Mouse (Mus musculus): ENCODE measurements around the gene Mip.
"Not testable (repeated sequence)": the region's sequence is repeated elsewhere in the genome, so short reads cannot be mapped to it uniquely, and the experiment has no call there.

The Mip gene

DNA sequence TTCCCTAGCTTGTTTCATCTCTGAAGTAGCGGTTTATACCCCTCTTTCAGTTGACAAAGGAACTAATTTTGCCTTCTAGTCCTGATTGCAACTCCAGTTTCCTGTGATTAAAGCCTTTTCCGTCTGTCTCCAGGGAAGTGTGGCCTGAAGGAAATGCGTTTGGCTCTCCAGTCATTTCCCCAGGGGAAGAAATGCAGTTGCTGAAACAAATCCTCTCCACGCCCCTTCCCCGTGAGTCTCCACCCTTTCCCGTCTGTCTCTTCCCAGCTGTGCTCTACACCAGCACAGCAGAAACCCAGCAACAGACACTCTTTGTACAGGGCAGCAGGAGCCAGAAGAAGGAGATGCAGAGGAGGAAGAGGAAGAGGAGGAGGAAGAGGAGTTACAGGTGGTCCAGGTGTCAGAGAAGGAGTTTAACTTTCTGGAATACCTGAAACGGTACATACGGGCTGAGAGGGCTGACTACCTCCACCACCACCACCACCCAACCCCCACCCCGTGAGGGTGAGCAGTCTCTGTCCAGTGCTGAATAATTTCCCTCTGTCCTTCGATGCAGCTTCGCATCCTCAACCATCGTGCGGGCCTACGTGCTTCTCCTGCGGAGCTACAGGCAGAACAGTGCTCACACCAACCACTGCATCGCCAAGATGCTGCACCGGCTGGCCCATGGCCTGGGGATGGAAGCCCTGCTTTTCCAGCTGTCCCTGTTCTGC lies 21.5 kb downstream of the Mip start:
- no peak for DNase-seq (ENCODE audit: low spot score)

- DNase-seq (ENCODE audit: low spot score), result no peak
These were observed 24.9 kb downstream of the Mip start for GRCm38 (mm10) chr10:128250565-128250964.

- DNase-seq (ENCODE audit: low spot score), result no peak
These were observed 28.1 kb downstream of the Mip start, which contains the start of gene Apon for GRCm38 (mm10) chr10:128253677-128254255. TSS of gene Apon (plus strand) at chr10:128254096.

DNA sequence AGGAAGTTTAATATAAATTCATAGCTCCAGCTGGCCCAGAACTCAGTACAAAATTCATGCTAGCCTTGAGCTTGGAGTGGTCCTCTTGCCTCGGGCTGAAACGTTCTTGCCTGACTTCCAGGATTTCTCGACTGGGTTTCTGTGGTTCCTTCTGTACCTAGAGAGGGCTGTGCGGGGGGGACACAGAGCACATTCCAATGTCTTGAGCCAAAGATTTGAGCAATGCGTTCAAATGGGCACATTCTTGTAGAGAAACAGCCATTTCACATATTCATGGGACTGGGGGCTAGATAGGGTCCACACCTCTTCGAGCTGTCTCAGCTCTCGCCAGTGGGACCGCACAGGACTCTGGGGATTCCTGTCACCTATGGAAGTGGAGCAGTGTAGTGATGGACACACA lies 30.3 kb downstream of the Mip start:
- no peak for DNase-seq (ENCODE audit: low spot score)

- no peak for DNase-seq (ENCODE audit: low spot score)
These were observed 30.7 kb downstream of the Mip start for GRCm38 (mm10) chr10:128256328-128256727.

- DNase-seq (ENCODE audit: low spot score), result no peak
These were observed 33.3 kb downstream of the Mip start for GRCm38 (mm10) chr10:128258953-128259352.

DNA sequence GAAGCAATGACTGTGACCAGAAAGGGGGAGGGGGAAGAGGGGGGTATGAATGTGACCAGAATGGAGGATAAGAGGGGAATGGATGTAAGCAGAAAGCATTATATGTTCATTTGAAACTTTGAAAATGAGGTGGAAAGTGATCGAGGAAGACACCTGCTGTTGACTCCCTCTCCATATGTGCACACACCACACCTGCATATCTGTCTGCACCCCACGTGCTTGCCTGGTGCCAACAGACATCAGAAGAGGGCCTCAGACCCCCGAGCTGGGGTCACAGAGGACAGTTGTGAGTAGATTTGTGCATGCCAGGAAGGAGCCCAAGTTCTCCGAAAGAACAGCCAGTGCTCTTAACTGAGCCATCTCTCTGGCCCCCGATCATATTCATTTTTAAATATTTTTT lies 34.3 kb downstream of the Mip start:
- DNase-seq (ENCODE audit: low spot score), result no peak

- DNase-seq (ENCODE audit: low spot score), result not testable (repeated sequence)
These were observed 34.7 kb downstream of the Mip start for GRCm38 (mm10) chr10:128260376-128260775.

DNA sequence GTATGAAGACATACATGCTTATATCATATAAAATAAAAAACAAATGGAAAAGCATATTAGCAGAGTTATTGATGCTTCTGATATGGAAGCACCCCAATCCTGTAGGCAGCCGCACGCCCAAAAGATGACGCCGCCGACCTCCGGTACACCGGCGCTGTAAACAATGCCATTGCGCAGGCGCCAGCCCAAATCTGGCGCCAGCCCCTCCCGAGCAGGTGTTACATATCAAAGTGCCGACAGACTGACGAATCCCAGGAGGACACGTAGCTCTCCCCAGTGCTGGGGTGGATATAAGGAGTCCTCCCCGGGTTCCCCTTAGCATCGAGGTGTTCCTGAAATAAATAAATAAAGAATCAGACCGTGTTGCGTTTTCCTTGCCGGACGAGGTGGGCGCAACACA lies 36.7 kb downstream of the Mip start:
- no peak for DNase-seq (ENCODE audit: low spot score)

- no peak for DNase-seq (ENCODE audit: low spot score)
These were observed 38.0 kb downstream of the Mip start for GRCm38 (mm10) chr10:128263393-128264310.

DNA sequence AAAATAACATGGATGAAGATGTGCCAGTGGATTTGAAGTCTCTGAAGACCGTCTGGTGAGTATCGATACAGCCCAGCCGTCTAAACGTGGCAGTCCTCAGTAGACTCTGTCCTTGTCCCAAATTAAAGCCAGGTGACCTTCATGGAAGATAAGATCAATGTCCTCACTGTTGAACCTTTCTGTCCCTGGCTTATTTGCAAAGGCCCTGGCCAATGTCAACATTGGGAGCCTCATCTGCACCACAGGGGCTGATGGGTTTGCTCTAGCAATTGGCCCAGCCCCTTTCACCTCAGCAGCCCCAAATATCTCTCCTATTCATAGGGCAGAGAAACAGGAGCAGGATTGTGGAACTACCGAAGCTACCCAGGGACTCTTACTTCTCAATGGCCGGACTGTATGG lies 42.7 kb downstream of the Mip start, which contains the start of gene Apof:
Gene Apof (plus strand): TSS at position 301 of the 400 bp plus-strand sequence.
- no peak for DNase-seq (ENCODE audit: low spot score)

DNA sequence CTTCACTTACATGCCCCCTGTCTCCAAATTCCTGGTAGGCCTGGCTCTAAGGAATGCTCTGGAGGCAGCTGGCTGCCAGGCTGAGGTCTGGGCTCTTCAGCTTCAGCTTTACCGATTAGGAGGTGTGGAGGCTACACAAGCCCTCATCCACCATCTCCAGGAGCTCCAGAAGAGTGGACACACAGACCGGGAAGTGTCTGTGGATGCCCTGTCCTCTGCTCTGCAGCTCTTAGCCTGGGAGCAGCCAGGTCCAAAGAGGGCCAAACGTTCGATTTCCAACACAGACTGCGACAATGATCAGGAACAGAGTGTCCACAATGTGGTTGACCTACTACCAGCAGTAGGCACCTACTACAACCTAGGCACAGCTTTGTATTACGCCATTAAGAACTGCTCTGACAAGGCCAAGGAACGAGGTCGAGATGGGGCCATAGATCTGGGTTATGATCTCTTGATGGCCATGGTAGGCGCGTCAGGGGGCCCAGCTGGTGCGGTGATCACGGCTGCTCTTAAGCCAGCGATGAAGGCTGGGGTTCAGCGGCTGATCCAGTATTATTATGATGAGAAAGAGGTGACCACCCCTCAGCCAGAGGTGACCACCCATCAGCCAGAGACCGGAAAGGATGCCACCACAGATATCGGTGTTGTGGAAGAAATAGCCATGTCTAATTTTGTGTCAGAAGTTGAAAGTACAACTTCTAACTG lies 43.7 kb downstream of the Mip start:
- DNase-seq (ENCODE audit: low spot score), result no peak

DNA sequence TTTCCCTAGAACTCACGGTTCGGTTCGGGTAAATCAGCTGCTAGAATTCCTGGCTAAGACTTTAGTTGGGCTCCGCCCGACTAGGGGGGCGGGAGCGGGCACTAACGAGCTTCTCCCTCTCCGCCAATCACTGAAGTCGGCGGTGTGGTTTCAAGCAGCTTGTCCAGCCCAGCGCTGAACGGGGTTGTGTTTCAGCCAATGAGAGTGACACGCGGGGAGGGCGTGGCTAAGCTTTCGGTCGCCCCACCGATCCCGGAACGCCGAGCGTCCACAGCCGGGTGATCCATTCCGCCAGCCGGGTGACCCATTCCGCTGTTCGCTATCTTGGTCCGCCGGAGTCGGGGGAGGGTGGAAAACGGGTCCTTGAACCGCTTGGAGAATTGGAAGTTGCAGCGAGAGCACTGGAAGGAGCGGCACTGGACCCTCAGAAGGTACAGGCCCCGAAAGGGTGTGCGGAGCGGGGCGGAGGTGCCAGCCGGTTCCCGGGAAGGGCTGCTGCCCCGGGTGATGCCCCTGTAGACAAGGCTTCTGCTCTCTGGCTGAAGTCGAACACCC lies 44.7 kb downstream of the Mip start, which contains the start of gene Stat2:
Gene Stat2 (plus strand): TSS at position 273 of the 555 bp plus-strand sequence.
- DNase-seq (ENCODE audit: low spot score), result peak; percentile 93

GRCm38 (mm10) chr10:128270866-128271265 lies 45.2 kb downstream of the Mip start:
- no peak for DNase-seq (ENCODE audit: low spot score)

DNA sequence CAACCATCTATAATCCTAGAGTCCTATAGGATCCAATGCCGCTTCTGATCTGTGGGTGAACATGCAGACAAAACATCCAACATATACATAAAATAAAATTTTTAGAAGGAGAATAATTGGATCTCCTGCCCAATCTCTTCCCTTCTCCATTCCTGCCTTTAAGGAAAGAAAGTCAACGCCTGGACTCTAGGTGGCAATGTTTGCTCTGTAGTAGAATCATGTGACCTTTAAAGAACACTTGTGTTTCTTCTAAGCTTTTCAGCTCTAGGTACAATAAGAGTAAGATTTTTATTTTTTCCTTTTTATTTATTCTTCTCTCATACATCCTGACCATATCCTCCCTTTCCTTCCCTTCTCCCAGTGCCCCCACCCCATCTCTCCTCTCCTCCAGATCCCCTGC lies 46.2 kb downstream of the Mip start:
- DNase-seq (ENCODE audit: low spot score), result no peak

- DNase-seq (ENCODE audit: low spot score), result not testable (repeated sequence)
These were observed 47.3 kb downstream of the Mip start for GRCm38 (mm10) chr10:128272819-128273439.

- DNase-seq (ENCODE audit: low spot score), result not testable (repeated sequence)
These were observed 49.7 kb downstream of the Mip start for GRCm38 (mm10) chr10:128275374-128275773.

DNA sequence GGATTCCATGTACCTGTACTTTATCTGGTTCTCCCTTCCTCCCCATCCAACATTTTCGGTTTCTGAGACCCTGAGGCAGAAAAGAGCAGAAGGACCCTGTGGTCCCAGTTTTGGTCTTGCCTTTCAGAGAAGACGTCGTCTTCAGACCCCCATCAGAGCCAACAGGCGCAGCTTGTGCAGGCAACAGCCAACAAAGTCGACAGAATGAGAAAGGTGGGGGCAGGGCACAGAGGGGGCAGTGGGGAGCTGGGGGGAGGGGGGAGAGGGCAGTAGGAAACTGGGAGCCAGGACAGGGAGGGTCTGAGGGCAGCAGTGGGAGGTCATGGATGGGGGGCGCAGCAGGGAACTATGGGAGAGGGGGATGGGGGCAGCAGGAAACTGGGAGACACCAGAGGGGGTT lies 52.5 kb downstream of the Mip start:
- no peak for DNase-seq (ENCODE audit: low spot score)

DNA sequence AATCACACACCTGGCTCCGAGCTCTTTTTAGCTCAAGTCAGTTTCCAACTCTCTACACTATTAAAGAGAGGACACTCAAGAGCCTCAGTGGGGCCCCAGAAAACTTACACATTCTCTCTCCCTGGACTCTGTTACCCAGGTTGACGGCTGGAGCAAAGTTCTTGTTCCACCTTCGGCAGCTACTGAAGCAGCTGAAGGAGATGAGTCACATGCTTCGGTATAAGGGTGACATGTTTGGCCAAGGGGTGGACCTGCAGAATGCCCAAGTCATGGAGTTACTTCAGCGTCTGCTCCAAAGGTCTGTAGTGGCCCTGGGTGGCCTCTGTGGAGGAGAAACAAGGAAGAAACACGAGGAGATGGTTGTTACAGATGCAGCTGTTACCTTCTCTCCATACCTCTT lies 55.3 kb downstream of the Mip start:
- DNase-seq (ENCODE audit: low spot score), result no peak
